Mouse (Mus musculus): Measurements from ENCODE around the gene Pclaf.
A peak's percentile ranks its signal among the peaks of the same experiment; 100 is the strongest.

Pclaf gene

GRCm38 (mm10) chr9:65890143-65890628, at the start of gene Pclaf:
Gene Pclaf, plus strand, starts transcription at chr9:65890237.
- DNase-seq: peak; percentile 46

- DNase-seq: no peak
Observed at GRCm38 (mm10) chr9:65844421-65845165, 45.4 kb upstream of the Pclaf start.

- no peak for DNase-seq
Observed at GRCm38 (mm10) chr9:65848154-65848553, 41.9 kb upstream of the Pclaf start.

- no peak for DNase-seq
Observed at GRCm38 (mm10) chr9:65850203-65850602, 39.8 kb upstream of the Pclaf start.

GRCm38 (mm10) chr9:65859656-65860055, 30.4 kb upstream of the Pclaf start:
- DNase-seq: no peak

GRCm38 (mm10) chr9:65884564-65885315, 5.3 kb upstream of the Pclaf start:
- DNase-seq: peak; percentile 89

GRCm38 (mm10) chr9:65891126-65891525, 1.1 kb downstream of the Pclaf start:
- no peak for DNase-seq

- DNase-seq: no peak
Observed at GRCm38 (mm10) chr9:65896977-65897376, 6.9 kb downstream of the Pclaf start.

GRCm38 (mm10) chr9:65902879-65903278, 12.8 kb downstream of the Pclaf start:
- DNase-seq: no peak

GRCm38 (mm10) chr9:65903419-65903818, 13.4 kb downstream of the Pclaf start:
- no peak for DNase-seq

- peak; percentile 98 for DNase-seq
Observed at GRCm38 (mm10) chr9:65908394-65909300, 18.6 kb downstream of the Pclaf start, which contains the start of the genes Trip4 and Csnk1g1. Gene Trip4, minus strand, starts transcription at chr9:65908794. Gene Csnk1g1, plus strand, starts transcription at chr9:65908924.

- DNase-seq: peak; percentile 50
Observed at GRCm38 (mm10) chr9:65909301-65909801, 19.3 kb downstream of the Pclaf start.

- DNase-seq: no peak
Observed at GRCm38 (mm10) chr9:65909837-65910236, 19.8 kb downstream of the Pclaf start.

- DNase-seq: peak; percentile 28
Observed at GRCm38 (mm10) chr9:65913976-65914375, 23.9 kb downstream of the Pclaf start.

GRCm38 (mm10) chr9:65917015-65917414, 27.0 kb downstream of the Pclaf start:
- DNase-seq: no peak

- no peak for DNase-seq
Observed at GRCm38 (mm10) chr9:65928456-65928855, 38.4 kb downstream of the Pclaf start.

GRCm38 (mm10) chr9:65929826-65930225, 39.8 kb downstream of the Pclaf start:
- no peak for DNase-seq

GRCm38 (mm10) chr9:65937566-65937965, 47.5 kb downstream of the Pclaf start:
- no peak for DNase-seq

GRCm38 (mm10) chr9:65951082-65951587, 61.1 kb downstream of the Pclaf start:
- no peak for DNase-seq

Measured in right cerebral cortex, adult 18-20 months (tissue).